Mouse (Mus musculus) myocyte (in vitro differentiated cells): ENCODE results near the gene Gm10188. TPM values are rescaled to one million over a fixed set of nuclear protein-coding genes. Genes with fewer than 3 reads are reported as not detected.

Experiments used
- H3K27me3 ChIP-seq: one replicate; pipeline ENCODE4 v1.6.1; 2011; ENCODE audit not compliant: control insufficient read depth, insufficient read depth, insufficient read length
- H3K36me3 ChIP-seq: one replicate; pipeline ENCODE4 v1.6.1; 2011; ENCODE audit not compliant: control insufficient read depth, insufficient read depth
- H3K4me2 ChIP-seq: one replicate; pipeline ENCODE4 v1.6.1; 2011; ENCODE audit warnings: low read depth, control low read depth
- H3K4me3 ChIP-seq: one replicate; pipeline ENCODE4 v1.5.1; 2011; ENCODE audit warnings: mild to moderate bottlenecking, control low read depth, moderate library complexity
- H3K79me2 ChIP-seq: one replicate; pipeline ENCODE4 v1.6.1; 2011; ENCODE audit not compliant: control insufficient read depth, insufficient read depth
- H3ac ChIP-seq: one replicate; pipeline ENCODE4 v1.6.1; 2011; ENCODE audit not compliant: control insufficient read depth, insufficient read length
- CEBPB ChIP-seq: IDR thresholded peaks from 2 replicates; pipeline ENCODE4 v1.6.1; 2011; ENCODE audit warnings: mild to moderate bottlenecking, moderate library complexity; ENCODE audit not compliant: poor library complexity, insufficient read depth, severe bottlenecking
- E2F4 ChIP-seq: IDR thresholded peaks from one replicate; pipeline ENCODE4 v1.6.1; 2011; ENCODE audit warnings: mild to moderate bottlenecking, control low read depth, moderate library complexity; ENCODE audit not compliant: insufficient read depth
- MAX ChIP-seq: IDR thresholded peaks from one replicate; pipeline ENCODE4 v1.6.1; 2011; ENCODE audit warnings: low read depth, mild to moderate bottlenecking, control low read depth
- MYOD1 ChIP-seq, 3 experiments: IDR thresholded peaks; one replicate each; pipeline ENCODE4 v1.6.1; 2011; ENCODE audit warnings: control low read depth in 2 of 3, low read depth in 2 of 3, mild to moderate bottlenecking in 2 of 3, moderate library complexity in 1 of 3; ENCODE audit not compliant: insufficient read length in 2 of 3, control insufficient read depth in 1 of 3
- MYOG ChIP-seq, 3 experiments: IDR thresholded peaks; one replicate each; pipeline ENCODE4 v1.6.1; 2011; ENCODE audit warnings: control low read depth in 2 of 3, low read depth in 2 of 3, mild to moderate bottlenecking in 2 of 3; ENCODE audit not compliant: insufficient read length in 2 of 3, control insufficient read depth in 1 of 3, insufficient read depth in 1 of 3
- POLR2A ChIP-seq: IDR thresholded peaks from one replicate; pipeline ENCODE4 v1.6.1; 2011; ENCODE audit warnings: low read depth, mild to moderate bottlenecking, control low read depth, moderate library complexity; ENCODE audit not compliant: insufficient read length
- POLR2AphosphoS2 ChIP-seq: IDR thresholded peaks from one replicate; pipeline ENCODE4 v1.6.1; 2011; ENCODE audit warnings: low read depth, control low read depth; ENCODE audit not compliant: insufficient read length
- REST ChIP-seq: IDR thresholded peaks from one replicate; pipeline ENCODE4 v1.6.1; 2011; ENCODE audit warnings: mild to moderate bottlenecking, control low read depth, moderate library complexity; ENCODE audit not compliant: insufficient read depth, insufficient read length
- SRF ChIP-seq: IDR thresholded peaks from one replicate; pipeline ENCODE4 v1.6.1; 2011; ENCODE audit warnings: low read depth; ENCODE audit not compliant: control insufficient read depth, insufficient read length
- TCF12 ChIP-seq: IDR thresholded peaks from one replicate; pipeline ENCODE4 v1.6.1; 2011; ENCODE audit warnings: mild to moderate bottlenecking, control low read depth; ENCODE audit not compliant: poor library complexity, insufficient read depth, severe bottlenecking
- TCF3 ChIP-seq: IDR thresholded peaks from one replicate; pipeline ENCODE4 v1.6.1; 2011; ENCODE audit warnings: low read depth, control low read depth; ENCODE audit not compliant: insufficient read length
- USF1 ChIP-seq: IDR thresholded peaks from one replicate; pipeline ENCODE4 v1.6.1; 2011; ENCODE audit warnings: low read depth, mild to moderate bottlenecking, control low read depth, moderate library complexity
- polyA plus RNA-seq: library from polyadenylated mRNA; unstranded; fragments of >200 nt; fragmentation: generic; extraction: Trizol; gene quantifications from one replicate; pipeline ENCODE4 v1.2.1, GENCODE M21; 2012; ENCODE audit warnings: missing spikeins

The Gm10188 gene
- polyA plus RNA-seq, 1 experiment = not detected

GRCm38 (mm10) chr1:132245010-132245409 is 15.4 kb upstream of the Gm10188 start:
- no peak for TF ChIP-seq USF1
- TF ChIP-seq POLR2A = no peak
- TF ChIP-seq TCF12 = no peak
- no peak for TF ChIP-seq MYOD1 (IDR thresholded peaks at IDR 0.05; ENCODE audit: control insufficient read depth in 1 of 3, insufficient read length in 2 of 3, low read depth in 2 of 3)
- no peak for TF ChIP-seq SRF
- no peak for TF ChIP-seq CEBPB
- no peak for TF ChIP-seq REST
- no peak for TF ChIP-seq MAX
- TF ChIP-seq MYOG (IDR thresholded peaks at IDR 0.05; ENCODE audit: control insufficient read depth in 1 of 3, insufficient read depth in 1 of 3, insufficient read length in 2 of 3, low read depth in 2 of 3) = no peak
- TF ChIP-seq TCF3 = no peak
- H3K4me2 ChIP-seq = no peak overlapping the region
- no peak overlapping the region for H3K4me3 ChIP-seq
- H3K79me2 ChIP-seq = no peaks in the 10 kb centered on the region
- H3ac ChIP-seq = no peak overlapping the region
- no peaks in the 10 kb centered on the region for H3K36me3 ChIP-seq
- no peaks in the 10 kb centered on the region for H3K27me3 ChIP-seq

GRCm38 (mm10) chr1:132237585-132238159 is 8.1 kb upstream of the Gm10188 start:
- Histone ChIP-seq H3K4me2 (no peak overlapping the region), H3K4me3 (no peak overlapping the region), H3K79me2 (no peaks in the 10 kb centered on the region), H3K36me3 (no peaks in the 10 kb centered on the region), H3K27me3 (no peaks in the 10 kb centered on the region), H3ac (no peak overlapping the region)
- TF ChIP-seq REST (no peak), POLR2A (no peak), E2F4 (no peak), MYOG (IDR thresholded peaks at IDR 0.05; ENCODE audit: control insufficient read depth in 1 of 3, insufficient read depth in 1 of 3, insufficient read length in 2 of 3, low read depth in 2 of 3) (no peak), CEBPB (no peak), POLR2AphosphoS2 (no peak), TCF3 (no peak)

GRCm38 (mm10) chr1:132234757-132235273 is 5.2 kb upstream of the Gm10188 start:
- H3K27me3 ChIP-seq = no peaks in the 10 kb centered on the region

GRCm38 (mm10) chr1:132233566-132233965 is 4.0 kb upstream of the Gm10188 start:
- H3K27me3 ChIP-seq = no peaks in the 10 kb centered on the region
- no peaks in the 10 kb centered on the region for H3K79me2 ChIP-seq
- H3K4me2 ChIP-seq = no peak overlapping the region
- no peaks in the 10 kb centered on the region for H3K36me3 ChIP-seq
- no peak overlapping the region for H3K4me3 ChIP-seq
- H3ac ChIP-seq = no peak overlapping the region
- no peak for TF ChIP-seq TCF3

More at GRCm38 (mm10) chr1:132234757-132235273, 5.2 kb upstream of the Gm10188 start:
- Histone ChIP-seq H3ac (no peak overlapping the region), H3K36me3 (no peaks in the 10 kb centered on the region), H3K4me2 (no peak overlapping the region), H3K79me2 (no peaks in the 10 kb centered on the region), H3K4me3 (no peak overlapping the region)
- TF ChIP-seq MYOD1 (IDR thresholded peaks at IDR 0.05; ENCODE audit: control insufficient read depth in 1 of 3, insufficient read length in 2 of 3, low read depth in 2 of 3) (no peak), TCF3 (no peak), POLR2AphosphoS2 (no peak), MYOG (IDR thresholded peaks at IDR 0.05; ENCODE audit: control insufficient read depth in 1 of 3, insufficient read depth in 1 of 3, insufficient read length in 2 of 3, low read depth in 2 of 3) (no peak), USF1 (no peak), TCF12 (no peak), REST (no peak)

- Histone ChIP-seq H3K36me3 (no peaks in the 10 kb centered on the region), H3K4me2 (no peak overlapping the region), H3K27me3 (no peaks in the 10 kb centered on the region), H3ac (no peak overlapping the region), H3K4me3 (no peak overlapping the region), H3K79me2 (no peaks in the 10 kb centered on the region)
- TF ChIP-seq POLR2A (no peak), TCF3 (no peak), CEBPB (no peak), SRF (no peak), REST (no peak), USF1 (no peak), E2F4 (no peak), MYOG (IDR thresholded peaks at IDR 0.05; ENCODE audit: control insufficient read depth in 1 of 3, insufficient read depth in 1 of 3, insufficient read length in 2 of 3, low read depth in 2 of 3) (no peak), TCF12 (no peak)
Observed at GRCm38 (mm10) chr1:132231470-132232274, 2.1 kb upstream of the Gm10188 start.
